Mouse (Mus musculus): Measurements from ENCODE around the gene Ltf. TPM values are rescaled to one million over a fixed set of nuclear protein-coding genes. Genes with fewer than 3 reads are reported as not detected.

The Ltf gene
- polyA plus RNA-seq (2015; fragmentation: Nextera tagmentation; extraction: Ambion mirVana), result 0.88 and 1.5 TPM in 2 replicates

DNA sequence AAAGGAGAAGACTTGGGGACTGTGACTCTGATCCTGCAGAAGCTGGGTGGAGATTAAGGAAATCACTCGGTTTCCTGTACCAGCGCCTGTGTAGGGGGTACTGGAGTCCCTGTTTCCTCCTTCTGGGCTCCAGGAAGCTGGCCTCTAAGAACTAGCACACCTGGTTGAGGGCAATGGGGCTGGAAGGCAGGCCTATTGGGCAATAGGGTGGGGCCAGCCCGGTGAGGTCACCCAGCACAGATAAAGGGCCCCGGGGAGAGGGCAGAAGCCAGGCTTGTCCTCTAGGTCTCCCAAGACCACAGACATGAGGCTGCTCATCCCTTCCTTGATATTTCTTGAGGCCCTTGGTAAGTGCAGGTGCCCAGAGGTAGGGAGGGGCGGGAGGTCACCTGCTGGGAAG, at the start of gene Ltf:
Gene Ltf, plus strand, starts transcription at position 250 of the 400 bp plus-strand sequence.
- WGBS, result 92% methylated on average over 5 of the region's 5 CpGs
- no peak within 1 kb of the TSS for H3K4me2 ChIP-seq
- no peaks in the 10 kb centered on the region for H3K9me3 ChIP-seq (replicated peaks)
- no peaks in the 10 kb centered on the region for H3K4me1 ChIP-seq
- H3K4me3 ChIP-seq (replicated peaks), result no peak within 1 kb of the TSS
- no peak within 1 kb of the TSS for H3K27ac ChIP-seq (replicated peaks)
- ATAC-seq (ENCODE audit: low FRiP score), result no peak
- no peaks in the 10 kb centered on the region for H3K27me3 ChIP-seq (replicated peaks)
- no peak within 1 kb of the TSS for H3K9ac ChIP-seq (replicated peaks)
- H3K36me3 ChIP-seq, result no peaks in the 10 kb centered on the region

DNA sequence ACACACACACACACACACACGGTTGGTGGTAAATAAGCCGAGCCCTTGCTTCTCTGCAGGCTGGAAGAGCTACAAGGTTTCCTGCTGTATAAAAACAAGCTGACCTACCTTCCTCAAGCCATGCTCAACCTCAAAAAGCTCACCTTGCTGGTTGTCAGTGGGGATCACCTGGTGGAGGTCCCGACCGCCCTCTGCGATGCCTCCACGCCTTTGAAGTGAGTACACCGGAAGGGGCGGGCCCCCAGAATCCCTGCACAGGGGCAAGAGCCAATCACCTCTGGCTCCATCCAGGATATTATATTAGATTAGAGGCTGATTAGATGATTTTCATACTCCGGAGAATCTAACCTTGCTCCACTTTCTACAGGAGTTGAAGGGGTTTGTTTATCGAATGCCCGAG, 39.7 kb upstream of the Ltf start:
- no peaks in the 10 kb centered on the region for H3K4me1 ChIP-seq
- no peak overlapping the region for H3K4me3 ChIP-seq (replicated peaks)
- WGBS, result 95% methylated on average over 11 of the region's 11 CpGs
- no peak overlapping the region for H3K27ac ChIP-seq (replicated peaks)
- H3K9ac ChIP-seq (replicated peaks), result no peak overlapping the region
- no peak overlapping the region for H3K4me2 ChIP-seq
- H3K9me3 ChIP-seq (replicated peaks), result no peaks in the 10 kb centered on the region
- no peak for ATAC-seq (ENCODE audit: low FRiP score)
- no peaks in the 10 kb centered on the region for H3K36me3 ChIP-seq
- no peaks in the 10 kb centered on the region for H3K27me3 ChIP-seq (replicated peaks)

DNA sequence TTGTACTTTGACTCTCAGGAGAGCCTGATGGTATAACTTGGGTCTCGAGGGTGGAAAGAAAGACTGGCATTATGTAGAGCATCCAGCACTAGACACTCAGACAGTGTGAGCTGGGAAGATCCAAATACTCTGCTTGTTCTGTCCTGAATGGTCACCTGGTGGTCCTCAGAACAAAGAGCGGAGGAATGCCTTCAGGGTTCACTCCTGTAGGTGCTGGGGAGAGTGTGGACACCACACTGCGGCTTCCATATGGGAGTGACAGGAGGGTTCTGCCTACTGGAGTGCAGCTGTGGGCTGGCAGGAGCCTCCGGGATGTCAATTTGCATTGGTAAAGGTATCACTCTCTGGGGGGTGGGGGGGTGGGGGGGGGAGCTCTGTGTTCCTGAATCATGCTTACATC, 36.7 kb upstream of the Ltf start:
- ATAC-seq (ENCODE audit: low FRiP score), result no peak
- Histone ChIP-seq H3K4me1 (no peaks in the 10 kb centered on the region), H3K36me3 (no peaks in the 10 kb centered on the region), H3K27ac (replicated peaks) (no peak overlapping the region), H3K9me3 (replicated peaks) (no peaks in the 10 kb centered on the region), H3K9ac (replicated peaks) (no peak overlapping the region), H3K4me2 (no peak overlapping the region), H3K27me3 (replicated peaks) (no peaks in the 10 kb centered on the region), H3K4me3 (replicated peaks) (no peak overlapping the region)
- WGBS, result 62% methylated on average over 4 of the region's 4 CpGs

DNA sequence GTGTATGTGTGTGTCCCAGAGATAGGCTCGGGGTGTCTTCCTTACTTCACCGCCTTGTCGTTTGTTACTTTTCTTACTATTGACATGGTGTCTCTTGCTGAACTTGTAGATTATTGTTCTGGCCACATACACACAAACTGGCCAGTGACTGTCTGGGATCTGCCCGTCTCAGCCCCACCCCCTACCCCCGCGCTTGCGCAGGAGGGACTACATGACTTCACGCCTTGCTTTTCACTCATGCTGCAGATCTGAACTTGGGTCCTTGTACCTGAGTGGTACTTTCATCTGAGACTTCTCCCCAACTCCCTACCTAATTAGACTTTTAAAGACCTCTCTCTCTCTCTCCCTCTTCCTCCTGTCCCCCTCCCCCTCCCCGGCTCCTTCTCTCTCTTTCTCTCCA, 35.0 kb upstream of the Ltf start:
- no peak overlapping the region for H3K4me3 ChIP-seq (replicated peaks)
- no peak for ATAC-seq (ENCODE audit: low FRiP score)
- 93% methylated on average over 9 of the region's 9 CpGs for WGBS

DNA sequence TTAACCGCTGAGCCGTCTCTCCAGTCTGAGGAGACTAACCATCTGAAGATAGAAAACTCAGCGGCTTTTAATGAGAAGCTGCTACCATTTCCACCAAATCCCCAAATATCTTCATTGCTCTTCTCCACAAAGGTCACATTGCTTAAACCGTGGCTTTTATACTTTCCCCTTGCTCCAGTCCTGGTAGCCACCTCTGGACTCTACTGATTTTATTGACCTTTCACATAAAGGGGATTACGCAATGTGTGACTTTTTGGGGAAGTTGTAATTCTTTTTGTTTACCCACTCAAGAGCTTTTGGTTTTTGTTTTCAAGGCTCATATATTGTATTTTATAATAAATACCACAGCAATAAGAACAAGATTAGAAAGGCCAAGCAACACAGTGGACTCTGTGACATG, 33.5 kb upstream of the Ltf start:
- Histone ChIP-seq H3K27me3 (replicated peaks) (no peaks in the 10 kb centered on the region), H3K4me1 (no peaks in the 10 kb centered on the region), H3K27ac (replicated peaks) (no peak overlapping the region), H3K4me2 (no peak overlapping the region), H3K9ac (replicated peaks) (no peak overlapping the region), H3K36me3 (no peaks in the 10 kb centered on the region), H3K9me3 (replicated peaks) (no peaks in the 10 kb centered on the region), H3K4me3 (replicated peaks) (no peak overlapping the region)
- 94% methylated on average over 5 of the region's 5 CpGs for WGBS
- ATAC-seq (ENCODE audit: low FRiP score), result no peak

More for the DNA sequence above, 35.0 kb upstream of the Ltf start:
- no peak overlapping the region for H3K27ac ChIP-seq (replicated peaks)
- H3K36me3 ChIP-seq, result no peaks in the 10 kb centered on the region
- no peak overlapping the region for H3K4me2 ChIP-seq
- no peaks in the 10 kb centered on the region for H3K4me1 ChIP-seq
- H3K9ac ChIP-seq (replicated peaks), result no peak overlapping the region
- H3K27me3 ChIP-seq (replicated peaks), result no peaks in the 10 kb centered on the region
- H3K9me3 ChIP-seq (replicated peaks), result no peaks in the 10 kb centered on the region

DNA sequence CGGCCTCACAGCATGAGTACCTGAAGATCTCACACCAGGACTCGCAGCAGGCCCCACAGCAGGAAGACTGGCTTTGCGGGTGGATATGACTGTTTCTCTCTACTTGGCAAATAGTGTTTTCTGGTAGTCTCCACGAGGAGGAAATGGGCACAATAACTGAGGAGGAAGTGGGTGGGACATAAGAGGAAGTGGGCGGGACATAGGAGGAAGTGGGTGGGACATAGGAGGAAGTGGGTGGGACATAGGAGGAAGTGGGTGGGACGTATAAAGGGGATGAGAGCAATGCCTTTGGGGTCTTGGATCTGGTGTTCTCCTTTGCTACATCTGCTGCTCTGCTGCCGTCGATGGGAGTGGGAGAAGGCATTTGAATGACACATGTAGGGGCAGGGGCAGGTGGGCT, 33.1 kb upstream of the Ltf start:
- no peaks in the 10 kb centered on the region for H3K27me3 ChIP-seq (replicated peaks)
- H3K27ac ChIP-seq (replicated peaks), result no peak overlapping the region
- no peak for ATAC-seq (ENCODE audit: low FRiP score)
- no peaks in the 10 kb centered on the region for H3K36me3 ChIP-seq
- WGBS, result 91% methylated on average over 8 of the region's 8 CpGs
- H3K4me1 ChIP-seq, result no peaks in the 10 kb centered on the region
- no peak overlapping the region for H3K4me2 ChIP-seq
- no peak overlapping the region for H3K9ac ChIP-seq (replicated peaks)
- no peak overlapping the region for H3K4me3 ChIP-seq (replicated peaks)
- no peaks in the 10 kb centered on the region for H3K9me3 ChIP-seq (replicated peaks)

DNA sequence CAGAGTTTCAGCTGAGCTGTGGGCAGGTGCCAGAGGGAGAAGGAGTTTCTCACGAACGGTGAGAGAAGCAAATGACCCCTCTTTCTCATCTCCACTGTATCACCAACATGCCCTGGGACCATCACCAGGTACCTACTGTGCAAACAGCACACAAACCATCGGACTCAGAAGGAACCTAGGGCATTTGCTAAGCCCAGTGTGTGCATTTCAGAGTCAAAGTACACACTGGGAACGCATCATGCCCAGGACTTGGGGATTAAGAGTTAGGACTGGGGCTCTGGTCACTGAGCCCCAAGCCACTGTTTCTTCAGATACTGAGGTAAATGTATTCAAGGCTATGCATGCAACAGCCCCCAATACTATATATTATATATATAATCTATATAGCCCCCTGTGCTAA, 31.7 kb upstream of the Ltf start:
- no peak overlapping the region for H3K4me2 ChIP-seq
- no peaks in the 10 kb centered on the region for H3K4me1 ChIP-seq
- WGBS, result 84% methylated on average over 4 of the region's 4 CpGs
- H3K27me3 ChIP-seq (replicated peaks), result no peaks in the 10 kb centered on the region
- no peak overlapping the region for H3K4me3 ChIP-seq (replicated peaks)
- no peaks in the 10 kb centered on the region for H3K9me3 ChIP-seq (replicated peaks)
- ATAC-seq (ENCODE audit: low FRiP score), result no peak
- no peak overlapping the region for H3K27ac ChIP-seq (replicated peaks)
- H3K9ac ChIP-seq (replicated peaks), result no peak overlapping the region
- H3K36me3 ChIP-seq, result no peaks in the 10 kb centered on the region

DNA sequence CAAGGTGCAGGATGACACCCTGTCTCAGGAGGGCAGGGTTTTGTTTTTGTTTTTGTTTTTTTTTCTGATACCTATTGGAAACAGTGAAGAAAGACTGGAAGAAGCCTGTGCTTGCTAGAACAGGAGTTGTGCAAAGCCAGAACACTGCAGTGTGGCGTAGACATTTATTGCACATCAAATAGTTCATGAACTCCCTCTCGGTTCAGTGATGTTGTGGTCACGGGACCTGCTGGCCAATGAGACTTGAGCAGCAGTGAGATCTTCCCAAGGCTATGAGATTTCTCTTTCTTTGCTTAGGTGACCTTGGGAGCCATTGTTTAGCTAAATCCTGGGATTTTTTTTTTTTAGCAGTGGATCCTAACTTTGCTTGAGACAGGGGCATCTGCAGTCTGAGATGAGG, 31.0 kb upstream of the Ltf start:
- no peaks in the 10 kb centered on the region for H3K4me1 ChIP-seq
- H3K27me3 ChIP-seq (replicated peaks), result no peaks in the 10 kb centered on the region
- ATAC-seq (ENCODE audit: low FRiP score), result no peak
- H3K9me3 ChIP-seq (replicated peaks), result no peaks in the 10 kb centered on the region
- no peak overlapping the region for H3K4me3 ChIP-seq (replicated peaks)
- WGBS, result 75% methylated on average over 3 of the region's 3 CpGs
- no peak overlapping the region for H3K4me2 ChIP-seq
- H3K27ac ChIP-seq (replicated peaks), result no peak overlapping the region
- H3K9ac ChIP-seq (replicated peaks), result no peak overlapping the region
- no peaks in the 10 kb centered on the region for H3K36me3 ChIP-seq

DNA sequence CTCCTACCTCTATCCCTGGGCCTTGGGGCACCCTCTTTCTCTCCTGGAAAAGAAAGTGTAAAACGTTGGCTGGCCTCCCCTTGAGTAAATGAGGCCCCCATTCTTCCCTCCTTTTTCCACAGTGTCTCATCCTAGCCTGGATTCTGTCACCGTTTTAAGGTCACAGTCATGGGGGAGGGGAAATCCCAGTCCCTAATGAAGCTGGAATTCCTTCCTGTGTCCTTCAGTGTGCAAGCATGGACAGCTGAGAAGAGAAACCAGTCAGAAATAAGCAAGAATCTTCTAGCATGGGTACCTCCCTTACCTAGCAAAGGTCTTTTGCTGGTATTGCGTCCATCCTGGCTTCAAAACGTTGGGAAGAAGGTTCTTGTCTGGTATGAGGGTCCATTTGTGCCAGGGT, 29.9 kb upstream of the Ltf start:
- Histone ChIP-seq H3K9me3 (replicated peaks) (no peaks in the 10 kb centered on the region), H3K36me3 (no peaks in the 10 kb centered on the region), H3K4me3 (replicated peaks) (no peak overlapping the region), H3K4me1 (no peaks in the 10 kb centered on the region), H3K9ac (replicated peaks) (no peak overlapping the region), H3K27me3 (replicated peaks) (no peaks in the 10 kb centered on the region), H3K27ac (replicated peaks) (no peak overlapping the region), H3K4me2 (no peak overlapping the region)
- 72% methylated on average over 4 of the region's 4 CpGs for WGBS
- ATAC-seq (ENCODE audit: low FRiP score), result no peak

DNA sequence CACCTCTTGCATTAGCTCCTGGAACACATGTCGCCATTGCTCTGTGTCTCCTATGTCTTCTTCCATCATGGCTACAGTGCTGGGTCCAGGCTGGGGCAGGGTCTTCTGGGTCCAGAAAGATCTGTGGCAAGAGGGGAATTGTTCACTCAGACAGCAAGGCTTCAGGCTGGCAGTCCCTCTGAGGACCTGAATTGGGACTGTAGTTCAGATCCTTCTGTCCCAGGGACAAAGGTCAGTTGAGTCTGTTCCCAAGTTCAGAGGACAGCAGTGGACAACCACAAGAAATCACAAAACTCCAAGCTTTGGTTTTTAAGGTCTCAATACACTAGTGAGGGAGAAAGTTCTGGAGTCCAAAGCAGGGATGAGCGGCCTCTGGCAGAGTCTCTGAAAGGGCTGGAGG, 29.5 kb upstream of the Ltf start:
- no peak overlapping the region for H3K9ac ChIP-seq (replicated peaks)
- H3K27ac ChIP-seq (replicated peaks), result no peak overlapping the region
- no peak for ATAC-seq (ENCODE audit: low FRiP score)
- H3K36me3 ChIP-seq, result no peaks in the 10 kb centered on the region
- no peak overlapping the region for H3K4me2 ChIP-seq
- 100% methylated on average over 2 of the region's 2 CpGs for WGBS
- H3K4me1 ChIP-seq, result no peaks in the 10 kb centered on the region
- H3K27me3 ChIP-seq (replicated peaks), result no peaks in the 10 kb centered on the region
- no peaks in the 10 kb centered on the region for H3K9me3 ChIP-seq (replicated peaks)
- no peak overlapping the region for H3K4me3 ChIP-seq (replicated peaks)

DNA sequence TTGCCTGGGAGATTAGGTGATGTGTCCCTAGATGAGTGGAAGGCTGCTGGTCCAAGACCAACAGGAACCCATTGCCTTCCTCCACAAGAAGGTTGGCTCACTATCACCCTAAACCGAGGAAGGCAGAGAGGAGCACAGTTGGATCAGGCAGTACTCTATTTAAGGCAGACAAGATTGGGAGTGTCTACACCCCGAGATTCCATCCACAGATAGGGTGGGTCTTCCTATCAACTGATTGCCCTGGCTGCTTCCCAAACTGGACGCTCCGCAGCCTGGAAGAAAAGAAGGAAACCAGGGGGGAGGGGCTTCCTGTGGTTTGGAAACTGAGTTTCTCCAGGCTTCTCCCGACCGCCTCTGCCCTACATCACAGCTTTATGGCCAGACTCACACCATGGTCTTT, 28.9 kb upstream of the Ltf start, which contains the start of gene Rtp3:
Gene Rtp3, minus strand, starts transcription at position 380 of the 400 bp plus-strand sequence.
- no peak for ATAC-seq (ENCODE audit: low FRiP score)
- Histone ChIP-seq H3K27me3 (replicated peaks) (no peaks in the 10 kb centered on the region), H3K4me2 (no peak within 1 kb of the TSS), H3K9ac (replicated peaks) (no peak within 1 kb of the TSS), H3K36me3 (no peaks in the 10 kb centered on the region), H3K4me1 (no peaks in the 10 kb centered on the region), H3K27ac (replicated peaks) (no peak within 1 kb of the TSS), H3K9me3 (replicated peaks) (no peaks in the 10 kb centered on the region), H3K4me3 (replicated peaks) (no peak within 1 kb of the TSS)
- WGBS, result 60% methylated on average over 6 of the region's 6 CpGs

DNA sequence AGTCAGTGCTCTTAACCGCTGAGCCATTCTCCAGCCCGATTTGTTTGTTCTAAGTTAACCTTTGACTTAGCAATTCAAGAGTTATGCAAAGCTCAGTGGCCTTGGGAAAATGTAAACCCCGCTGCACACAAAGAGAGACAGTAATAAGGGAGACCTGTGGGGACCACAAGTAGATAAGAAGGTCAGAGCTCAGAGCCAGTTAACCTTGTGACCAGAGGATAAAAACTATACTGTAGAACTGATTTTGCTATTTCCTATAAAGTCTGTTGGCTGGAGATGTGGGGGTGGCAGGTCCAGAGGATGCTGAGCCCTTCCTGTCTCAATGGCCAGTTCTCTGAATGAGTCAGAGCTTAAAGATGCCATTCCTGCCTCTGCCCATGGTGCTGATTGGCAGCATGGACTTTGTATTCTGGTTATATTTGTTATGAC, 25.8 kb upstream of the Ltf start:
- ATAC-seq (ENCODE audit: low FRiP score), result no peak
- 50% methylated on average over 3 of the region's 3 CpGs for WGBS
- no peaks in the 10 kb centered on the region for H3K27me3 ChIP-seq (replicated peaks)
- H3K9ac ChIP-seq (replicated peaks), result no peak overlapping the region
- no peaks in the 10 kb centered on the region for H3K36me3 ChIP-seq
- H3K4me2 ChIP-seq, result no peak overlapping the region
- no peaks in the 10 kb centered on the region for H3K4me1 ChIP-seq
- H3K4me3 ChIP-seq (replicated peaks), result no peak overlapping the region
- H3K9me3 ChIP-seq (replicated peaks), result no peaks in the 10 kb centered on the region
- H3K27ac ChIP-seq (replicated peaks), result no peak overlapping the region

DNA sequence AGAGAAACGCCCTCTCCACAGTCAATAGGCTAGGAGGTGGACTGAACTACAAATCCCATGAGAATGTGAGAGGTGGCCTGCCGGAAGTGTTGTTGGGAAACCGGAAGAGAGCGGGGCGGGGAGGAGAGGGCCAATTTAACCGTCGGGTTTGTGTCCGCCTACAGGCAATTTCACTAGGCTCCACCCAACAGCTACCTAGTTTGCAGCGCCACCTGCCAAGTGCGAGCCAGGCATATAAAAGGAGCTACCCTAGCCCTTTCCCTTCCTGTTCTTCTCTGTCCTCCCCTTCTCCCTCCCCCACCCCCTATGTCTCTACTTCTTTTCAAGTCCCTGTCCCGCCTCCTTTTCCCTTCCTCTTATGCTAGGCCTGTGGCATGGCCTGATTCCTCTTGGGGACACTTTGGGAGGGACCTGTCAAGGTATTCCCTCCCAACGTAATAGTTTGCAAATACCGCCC, 24.3 kb upstream of the Ltf start:
- Histone ChIP-seq H3K9me3 (replicated peaks) (no peaks in the 10 kb centered on the region), H3K4me2 (peak overlapping the region; percentile 57), H3K4me3 (replicated peaks) (peak overlapping the region; percentile 44), H3K27ac (replicated peaks) (peak overlapping the region; percentile 60), H3K36me3 (no peaks in the 10 kb centered on the region), H3K9ac (replicated peaks) (no peak overlapping the region), H3K27me3 (replicated peaks) (no peaks in the 10 kb centered on the region), H3K4me1 (no peaks in the 10 kb centered on the region)
- ATAC-seq (ENCODE audit: low FRiP score), result peak; percentile 88; the same call in 1 of the 2 replicates
- 14% methylated on average over 13 of the region's 13 CpGs for WGBS
